Mouse (Mus musculus): ENCODE results near the gene Cachd1.

Cachd1 gene

DNA sequence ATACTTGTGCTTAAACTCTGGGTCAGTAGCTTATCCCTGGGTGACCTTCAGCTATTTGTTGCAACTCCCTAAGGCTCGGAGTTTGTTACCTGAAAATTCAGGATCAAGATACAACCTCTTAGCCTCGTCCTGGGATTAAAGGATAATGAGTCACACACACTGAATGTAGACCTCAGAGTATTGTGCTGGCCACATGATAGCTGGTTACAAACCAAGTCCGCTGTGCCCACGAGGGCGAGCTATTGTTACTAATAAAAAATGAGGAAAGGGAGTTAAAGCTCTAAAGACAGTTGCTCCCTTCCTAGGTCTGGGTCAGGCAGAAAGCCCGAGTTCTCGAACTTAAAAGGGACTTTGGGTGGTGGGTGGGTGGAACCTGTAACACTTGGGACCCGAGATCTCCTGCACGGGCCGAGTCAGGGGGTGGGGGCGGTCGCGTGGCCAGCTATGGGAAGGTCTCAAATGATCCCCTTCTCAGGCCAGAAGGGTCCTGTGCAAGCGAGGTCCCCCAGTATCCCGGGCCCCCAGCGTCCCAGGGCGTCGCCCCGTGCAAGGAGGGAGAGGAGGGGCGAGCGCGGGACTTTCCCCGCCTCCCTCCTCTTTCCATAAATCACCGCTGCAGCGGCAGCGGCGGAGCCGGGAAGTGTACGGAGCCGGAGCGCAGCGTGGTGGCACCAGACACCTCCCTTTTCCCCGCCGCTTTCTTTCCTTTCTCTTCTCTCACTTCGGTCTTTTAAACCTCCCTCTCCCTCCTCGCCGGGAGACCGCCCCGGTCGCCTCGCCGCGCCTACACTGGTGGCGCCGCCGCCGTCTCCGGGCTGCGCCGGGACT is at the start of gene Cachd1:
Gene Cachd1 (plus strand): TSS at position 633 of the 828 bp plus-strand sequence.
- peak; percentile 78 to 81 for DNase-seq

DNA sequence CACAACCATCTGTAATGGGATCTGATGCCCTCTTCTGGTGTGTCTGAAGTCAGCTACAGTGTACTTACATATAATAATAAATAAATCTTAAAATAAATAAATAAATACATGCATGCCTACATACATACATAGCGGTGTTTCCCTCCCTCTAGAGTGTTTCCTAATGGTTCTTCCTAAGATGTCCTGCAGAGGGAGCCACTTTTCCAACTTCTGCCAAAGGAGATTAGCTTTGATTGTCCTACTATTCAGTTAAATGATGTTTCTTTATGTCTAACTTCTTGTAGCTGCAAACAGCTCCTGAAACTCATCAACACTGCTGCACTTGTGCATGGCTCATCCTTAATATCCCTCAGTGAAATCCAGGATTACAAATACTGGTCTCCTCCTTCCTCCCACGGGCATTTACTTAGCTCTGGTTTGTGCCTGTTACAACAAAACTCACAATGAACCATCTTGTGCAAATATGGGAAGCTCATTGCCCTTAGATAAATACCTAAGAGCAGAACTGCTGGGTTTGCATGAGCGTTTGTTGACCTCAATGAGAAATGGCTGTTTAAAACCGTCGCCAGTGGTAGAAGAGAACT is 47.5 kb upstream of the Cachd1 start:
- DNase-seq = peak in 1 of 2 experiments; percentile 22

DNA sequence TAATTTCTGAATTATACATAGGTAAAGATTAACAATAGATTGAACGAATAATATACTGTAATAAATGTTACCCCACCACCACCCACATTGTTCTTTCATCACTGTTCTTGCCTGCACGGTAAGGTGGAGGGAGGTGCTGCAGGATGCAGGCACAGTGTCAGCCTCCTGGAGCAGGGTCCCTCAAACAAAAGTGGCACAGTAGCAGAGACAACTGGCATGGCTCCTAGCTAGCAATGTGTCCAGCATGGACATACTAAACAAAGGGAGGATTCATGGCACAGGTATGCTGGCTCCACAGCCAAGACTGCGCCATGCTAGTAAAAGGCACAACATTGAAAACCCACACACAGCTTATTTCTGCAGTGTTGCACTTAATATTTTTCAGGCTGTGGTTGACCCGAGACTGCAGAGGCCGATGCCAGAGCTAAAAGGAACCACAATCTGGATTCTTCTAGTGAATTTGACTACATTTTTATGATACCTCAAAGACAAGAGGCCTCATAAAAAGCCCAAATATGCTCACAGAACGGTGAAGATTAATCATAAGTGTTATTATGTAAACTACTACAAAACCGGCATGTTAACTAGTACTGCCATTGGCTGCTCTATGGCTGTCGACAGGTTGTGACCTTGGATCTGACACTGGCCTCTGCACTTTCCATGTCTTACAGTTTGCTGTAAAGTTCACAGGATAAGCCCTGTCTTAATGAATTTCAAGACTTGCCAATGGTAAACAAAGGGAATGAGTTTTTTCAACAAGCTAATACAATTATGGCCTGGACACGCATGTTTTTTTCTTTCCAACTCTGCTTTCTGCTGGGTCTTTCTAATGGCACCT is 41.2 kb upstream of the Cachd1 start:
- no peak for DNase-seq

DNA sequence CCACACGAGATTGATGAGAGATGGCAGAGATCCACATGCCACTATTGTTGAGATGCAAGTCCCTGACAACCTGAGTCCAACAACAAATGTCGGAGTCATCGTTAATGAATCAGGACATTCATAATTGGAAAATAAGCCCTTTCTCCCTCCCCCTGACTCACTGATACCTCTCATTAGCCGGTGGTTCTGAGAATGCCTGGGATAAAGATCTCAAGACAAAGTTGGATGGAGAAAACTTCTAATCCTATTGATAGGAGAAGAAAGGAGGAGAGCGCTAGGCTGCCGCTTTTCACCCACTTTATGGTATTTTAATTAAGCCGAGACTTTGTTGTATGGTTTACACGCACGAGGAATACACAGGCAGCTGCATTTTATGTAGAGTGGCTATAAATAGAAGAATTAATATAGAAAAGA is 40.5 kb upstream of the Cachd1 start:
- DNase-seq = no peak

DNA sequence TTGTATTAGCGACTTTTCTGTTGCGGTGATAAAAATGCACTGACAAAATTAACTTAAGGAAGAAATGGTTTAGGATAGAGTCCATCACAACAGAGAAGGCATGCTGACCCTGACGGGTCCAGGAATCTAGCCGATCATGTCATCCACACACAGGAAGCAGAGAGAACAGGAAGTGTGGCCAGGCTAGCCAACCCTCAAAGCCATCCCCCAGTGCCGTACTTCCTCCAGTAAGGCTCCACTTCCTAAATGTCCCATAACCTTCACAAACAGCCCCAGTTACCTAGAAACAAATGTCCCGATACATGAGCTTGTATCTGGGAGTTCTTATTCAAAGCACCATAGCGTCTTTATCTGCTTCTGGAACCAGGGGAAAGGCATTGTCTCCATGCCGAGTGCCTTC is 32.9 kb upstream of the Cachd1 start:
- no peak for DNase-seq

DNA sequence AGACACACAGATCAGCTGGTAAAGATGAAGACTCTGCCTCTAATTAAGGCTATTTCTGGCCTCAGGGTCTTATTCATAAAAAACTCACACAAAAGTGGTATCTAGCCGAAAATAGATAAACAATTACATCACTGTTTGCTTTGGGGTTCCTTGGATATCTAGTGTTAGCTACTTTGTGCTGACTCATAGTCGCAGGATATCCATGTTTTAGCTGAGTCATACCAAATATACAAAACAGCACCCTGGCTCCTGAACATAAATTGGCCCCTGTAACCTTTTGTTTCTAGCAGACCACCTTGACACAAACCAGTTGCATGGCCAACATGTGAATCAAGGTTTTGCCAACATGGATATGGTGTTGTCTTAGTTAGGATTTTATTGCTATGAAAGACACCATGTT is 24.2 kb upstream of the Cachd1 start:
- no peak for DNase-seq

DNA sequence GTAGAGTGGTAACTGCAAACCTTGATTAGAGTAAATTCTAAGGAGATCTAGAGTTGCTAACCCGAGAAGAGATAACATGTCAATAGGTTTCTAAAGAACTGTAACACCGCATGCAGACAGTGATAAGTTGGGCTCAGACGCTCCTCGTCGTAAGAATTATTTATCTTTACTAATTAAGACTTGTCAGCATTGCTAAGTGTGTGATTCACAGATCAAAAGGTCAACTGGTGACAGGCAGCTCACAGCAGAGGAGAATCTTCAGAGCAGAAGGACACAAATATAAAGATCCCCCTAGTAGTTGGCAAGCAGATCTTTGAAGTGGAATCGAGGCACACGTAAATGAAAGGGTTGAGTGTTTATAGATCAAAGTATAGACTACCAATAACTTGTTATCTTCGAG is 20.8 kb upstream of the Cachd1 start:
- DNase-seq = no peak

DNA sequence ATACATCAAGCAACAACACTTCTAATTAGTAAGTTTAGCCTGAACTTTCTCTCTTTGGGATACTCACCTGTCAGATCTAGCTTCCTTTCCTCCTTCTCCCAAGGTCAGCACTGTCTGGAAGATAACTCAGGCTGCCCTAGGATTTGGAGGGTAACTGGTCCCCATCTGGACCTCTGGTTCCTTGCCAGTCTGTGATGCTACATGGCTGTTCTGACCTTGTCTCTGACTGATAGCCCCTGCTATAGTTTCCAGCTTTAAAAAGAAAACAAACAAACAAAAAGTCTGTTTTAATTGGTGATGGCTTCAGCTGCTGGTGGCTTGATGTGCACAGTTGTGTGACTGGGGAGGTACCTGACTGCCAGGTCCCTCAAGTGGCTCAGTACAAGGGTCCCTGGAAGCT is 20.0 kb upstream of the Cachd1 start:
- no peak for DNase-seq

DNA sequence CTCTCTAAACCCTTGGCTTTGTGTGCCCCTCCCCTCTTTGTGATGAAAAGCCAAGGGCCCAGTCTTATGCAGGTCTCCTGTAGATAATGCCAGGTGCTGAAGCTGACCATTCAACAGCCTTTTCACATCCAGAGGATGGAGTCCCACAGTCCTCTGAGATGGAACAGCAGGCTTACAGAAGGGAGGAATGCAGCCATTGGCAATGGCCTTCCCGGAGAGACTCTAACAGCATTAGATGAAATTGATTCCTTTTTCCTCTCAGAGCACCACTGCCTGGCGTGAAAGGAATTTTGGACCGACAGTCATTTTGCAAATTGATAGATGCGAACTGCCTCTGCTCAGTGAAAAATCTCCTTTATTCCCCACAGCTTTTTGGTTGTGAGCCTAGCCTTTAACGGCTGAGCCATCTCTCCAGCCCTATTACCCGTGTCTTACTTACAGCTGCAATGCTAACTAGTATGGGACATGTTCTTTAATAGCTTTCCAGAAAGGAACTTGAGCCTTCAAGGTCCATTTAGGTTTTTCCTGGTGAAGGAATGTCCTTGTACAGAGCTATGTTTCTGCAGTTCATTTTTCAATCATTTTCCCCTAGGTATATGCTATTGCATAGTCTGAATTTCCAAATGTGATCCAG is 18.1 kb upstream of the Cachd1 start:
- DNase-seq = no peak

DNA sequence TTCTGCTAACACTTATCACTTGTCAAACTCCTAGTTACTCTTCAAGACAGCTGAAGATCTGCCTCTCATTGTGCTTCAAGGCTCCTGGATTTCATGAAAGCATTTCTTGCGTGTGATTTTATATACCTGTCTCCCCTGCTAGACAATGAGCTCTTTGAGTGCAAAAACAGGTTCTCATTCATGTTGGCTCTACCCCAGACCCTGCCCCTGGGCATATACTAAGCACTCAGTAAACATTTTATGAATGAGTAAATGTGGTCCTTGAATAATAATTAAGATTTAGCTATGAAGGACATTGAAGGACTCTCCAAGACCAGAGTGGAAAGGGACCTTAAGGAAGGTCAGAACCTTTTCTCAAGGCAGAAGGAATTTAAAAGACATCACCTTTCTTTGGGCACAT is 16.9 kb upstream of the Cachd1 start:
- no peak for DNase-seq

DNA sequence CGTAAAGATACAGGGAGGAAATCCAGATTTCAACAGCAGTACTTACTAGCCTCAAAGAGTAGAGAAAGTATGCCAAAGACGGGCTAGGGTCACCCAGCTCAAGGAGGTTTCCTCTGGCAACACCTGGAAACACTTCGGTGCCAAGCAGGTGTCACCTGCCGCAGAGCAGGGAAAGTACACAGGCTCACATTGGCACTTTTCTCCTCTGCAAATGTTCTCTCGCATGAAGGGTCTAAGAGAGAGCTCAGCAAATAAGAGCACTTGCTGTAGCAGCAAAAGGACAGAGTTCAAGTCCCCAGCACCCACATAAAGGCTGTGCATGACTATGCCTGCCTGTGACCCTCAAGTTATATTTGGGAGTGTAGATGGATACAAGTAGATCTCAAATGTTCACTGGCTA is 16.1 kb upstream of the Cachd1 start:
- DNase-seq = peak; percentile 16 to 24

DNA sequence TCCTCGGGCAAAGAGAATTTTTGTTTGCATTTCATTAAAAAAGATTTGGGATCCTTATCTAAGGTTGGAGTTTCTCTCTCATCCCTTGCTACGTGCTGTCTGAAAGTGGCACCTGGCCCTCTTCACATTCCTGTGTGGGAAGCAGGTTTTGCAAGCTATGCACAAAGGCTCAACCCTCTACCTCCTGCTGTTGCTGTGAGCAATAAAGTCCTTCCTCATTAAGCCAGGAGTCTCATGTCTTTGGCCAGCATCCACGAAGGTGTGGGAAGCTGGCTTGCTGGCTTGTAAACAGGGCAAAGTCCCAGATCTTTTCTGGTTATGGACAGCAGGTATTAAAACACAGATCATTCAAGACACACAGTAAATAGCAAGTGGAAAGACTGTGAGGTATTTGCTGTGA is 7.9 kb upstream of the Cachd1 start:
- DNase-seq = peak; percentile 24 to 44

DNA sequence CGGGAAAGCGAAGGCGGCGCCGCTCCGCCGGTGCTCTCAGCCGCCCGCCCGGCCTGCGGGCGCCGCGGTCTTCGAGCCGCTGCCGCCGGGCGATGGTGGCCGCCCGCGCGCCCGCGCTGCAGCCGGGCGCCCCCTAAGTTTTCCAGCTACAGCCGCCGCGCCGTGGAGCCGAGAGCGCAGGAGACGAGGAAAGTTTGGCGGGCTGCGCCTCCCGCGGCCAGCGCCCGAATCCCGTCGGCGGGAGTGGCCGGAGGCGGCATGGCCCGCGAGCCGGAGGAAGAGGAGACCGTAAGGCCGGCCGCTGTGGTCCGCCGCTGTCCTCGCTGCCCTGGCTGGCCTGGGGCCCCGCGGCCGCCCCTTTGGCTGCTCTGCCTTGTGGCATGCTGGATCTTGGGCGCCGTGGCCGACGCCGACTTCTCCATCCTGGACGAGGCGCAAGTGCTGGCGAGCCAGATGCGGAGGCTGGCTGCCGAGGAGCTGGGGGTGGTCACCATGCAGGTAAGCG is 448 bp downstream of the Cachd1 start:
- peak; percentile 26 to 38 for DNase-seq

DNA sequence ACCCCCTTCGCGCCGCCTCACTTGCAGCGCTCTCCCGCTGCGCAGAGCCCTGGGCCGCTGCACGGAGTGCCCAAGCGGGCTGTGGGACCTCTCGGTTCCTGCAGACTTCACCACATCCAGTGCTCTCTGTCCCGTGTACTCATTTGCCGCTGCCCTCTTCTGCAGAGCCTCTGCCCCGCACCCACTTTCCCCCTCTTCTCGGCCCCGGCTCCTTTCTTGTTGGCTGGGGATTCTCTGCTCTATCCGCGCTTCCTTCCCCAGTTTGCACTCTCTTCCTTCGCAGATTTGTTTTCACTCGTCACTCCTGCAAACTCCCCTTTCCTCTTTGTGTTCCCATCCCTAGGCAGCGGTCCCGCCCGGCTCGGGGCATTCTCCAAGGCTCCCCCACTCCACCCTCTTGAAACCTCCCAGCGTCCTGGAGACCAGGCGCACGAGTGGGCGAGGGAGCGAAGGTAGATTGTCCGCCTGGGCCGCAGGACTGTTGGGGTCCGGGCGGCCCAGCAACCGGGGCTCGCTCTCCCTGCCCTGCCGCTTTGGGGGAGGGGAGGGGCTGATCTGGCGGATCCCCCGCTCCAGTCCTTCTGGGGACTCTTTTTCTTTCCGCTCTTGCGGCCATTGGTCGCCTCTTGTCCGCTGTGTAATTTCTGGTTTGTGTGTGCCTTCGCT is 1.0 kb downstream of the Cachd1 start:
- peak; percentile 33 for DNase-seq

DNA sequence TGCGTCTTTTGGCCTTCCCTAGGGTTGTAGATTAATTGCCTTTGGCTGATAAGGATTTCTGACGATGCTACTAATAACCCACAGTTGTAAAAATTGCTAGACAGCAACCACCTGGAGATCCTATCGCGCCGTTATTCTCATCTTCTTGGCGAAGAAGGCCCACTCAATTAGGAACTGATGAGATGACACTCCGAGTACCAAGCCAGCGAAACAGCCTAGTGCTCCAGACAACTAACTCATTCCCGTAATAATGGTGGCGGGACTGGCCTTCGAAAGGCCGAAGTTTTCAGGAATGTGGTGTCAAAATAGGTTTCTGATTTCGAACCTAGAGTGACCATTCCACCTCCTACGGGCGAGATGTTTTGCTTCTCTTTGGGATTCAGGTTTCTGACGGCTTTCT is 1.6 kb downstream of the Cachd1 start:
- no peak for DNase-seq

DNA sequence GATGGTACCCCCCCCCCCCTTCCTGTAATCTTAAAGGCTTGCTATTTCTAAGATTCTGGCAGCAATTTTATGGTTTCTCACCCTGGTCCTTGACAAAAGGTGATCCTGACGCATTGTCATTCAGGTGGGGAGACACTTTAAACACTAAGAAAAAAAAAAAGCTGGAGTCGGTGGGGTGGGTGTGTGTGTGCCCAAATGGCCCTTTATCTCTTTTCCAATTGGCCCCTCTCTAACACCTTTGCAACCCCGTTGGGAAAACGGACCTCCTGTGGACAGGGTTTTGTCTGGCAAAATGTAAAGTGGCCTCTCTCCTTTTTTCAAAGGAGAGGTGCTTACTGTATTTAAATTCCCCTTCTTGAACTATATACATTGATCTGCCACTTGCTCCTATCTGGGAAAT is 2.5 kb downstream of the Cachd1 start:
- DNase-seq = no peak

DNA sequence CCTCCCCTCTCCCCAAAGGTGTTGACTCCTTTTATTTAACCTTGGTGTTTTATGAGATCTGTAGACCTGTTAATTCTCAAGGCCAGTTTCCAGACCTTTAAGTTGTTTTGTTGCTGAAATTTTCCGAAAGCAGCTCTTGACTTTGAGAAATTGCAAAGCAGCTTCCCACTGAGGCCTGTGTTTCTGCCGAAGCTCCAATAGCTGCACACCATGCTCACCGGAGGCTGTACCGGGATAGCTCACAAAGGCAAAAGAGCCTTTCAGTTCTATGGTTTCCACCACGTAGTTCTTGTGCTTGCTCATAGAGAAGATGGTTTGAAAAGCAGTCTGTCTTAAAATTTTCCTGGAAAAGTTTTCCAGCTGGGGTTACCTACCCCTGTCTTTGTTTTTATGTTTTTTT is 3.2 kb downstream of the Cachd1 start:
- no peak for DNase-seq

DNA sequence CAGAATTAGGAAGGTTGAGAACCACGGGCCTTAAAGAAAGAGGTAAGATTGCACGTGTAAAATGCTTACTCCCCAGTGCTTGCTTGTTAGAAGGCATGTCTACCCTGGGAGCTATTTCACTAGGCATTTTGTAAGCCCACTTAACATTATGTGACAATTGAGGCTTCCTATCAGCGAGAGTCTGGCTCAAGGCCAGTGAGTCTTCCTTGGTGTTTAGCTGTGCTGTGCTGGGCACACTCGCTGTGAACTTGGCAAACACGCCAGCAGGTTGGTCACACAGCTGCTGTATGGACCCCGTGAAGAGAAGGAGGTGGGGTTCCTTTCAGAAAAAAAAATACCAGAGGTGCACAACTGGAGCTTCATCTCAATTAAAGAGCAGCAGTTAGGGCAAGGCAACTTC is 4.4 kb downstream of the Cachd1 start:
- no peak for DNase-seq

DNA sequence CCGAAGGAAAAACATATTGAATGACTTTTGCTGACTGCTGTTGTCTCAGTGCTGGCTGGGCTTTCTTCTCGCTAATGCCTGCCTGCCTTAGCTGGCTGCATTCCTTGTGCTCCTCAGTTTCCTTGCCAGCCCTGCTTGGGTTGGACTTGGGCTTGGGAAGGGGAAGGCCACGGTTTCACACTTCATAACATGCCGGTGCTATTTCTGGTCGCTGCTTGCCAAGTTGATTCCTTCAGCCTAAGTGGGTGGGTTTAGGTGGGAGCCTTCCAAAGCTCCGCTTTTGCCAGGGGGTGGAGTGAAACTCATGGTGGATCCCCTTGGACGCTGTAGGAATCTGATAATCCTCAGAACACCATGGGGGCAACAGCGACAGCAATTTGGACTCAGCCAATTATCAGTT is 5.9 kb downstream of the Cachd1 start:
- DNase-seq = peak; percentile 33 to 35

DNA sequence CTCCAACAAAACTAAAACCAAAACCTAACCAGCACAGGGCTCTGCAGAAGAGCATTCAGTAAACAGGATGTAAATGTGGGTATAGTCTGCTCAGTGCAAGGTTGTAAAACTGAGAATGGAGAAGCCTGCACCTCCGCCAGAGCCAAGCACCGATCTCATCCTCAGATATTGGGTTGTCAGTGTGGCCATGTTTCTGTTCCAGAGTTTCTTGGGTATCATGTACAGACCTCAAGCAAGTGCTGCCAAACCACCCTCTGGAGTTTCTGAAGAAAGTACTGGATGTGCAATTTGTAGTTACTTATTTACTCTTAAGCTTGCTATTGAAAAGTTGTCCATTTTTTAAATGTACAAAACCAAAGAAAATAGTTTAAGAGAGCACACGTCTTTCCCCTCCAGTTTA is 6.4 kb downstream of the Cachd1 start:
- no peak for DNase-seq

DNA sequence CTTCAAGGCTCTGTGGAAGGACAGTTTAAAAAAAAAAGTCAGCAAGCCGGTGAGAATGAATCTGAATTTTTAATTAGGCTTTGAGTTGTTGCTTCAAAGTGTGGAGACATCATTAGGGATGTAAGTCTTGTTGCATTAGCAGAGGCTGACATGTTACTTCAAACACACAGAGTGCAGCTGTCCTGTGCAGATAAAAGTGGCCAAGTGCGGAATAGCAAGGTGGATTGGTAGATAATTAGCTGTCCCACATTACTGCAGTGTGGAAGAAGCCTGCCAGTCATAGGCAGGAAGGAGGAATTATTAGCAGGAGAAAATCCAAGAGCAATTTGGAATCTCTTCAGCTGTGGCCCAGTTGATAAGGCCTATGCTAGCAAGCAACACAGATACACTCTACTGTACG is 10.7 kb downstream of the Cachd1 start:
- DNase-seq = no peak

DNA sequence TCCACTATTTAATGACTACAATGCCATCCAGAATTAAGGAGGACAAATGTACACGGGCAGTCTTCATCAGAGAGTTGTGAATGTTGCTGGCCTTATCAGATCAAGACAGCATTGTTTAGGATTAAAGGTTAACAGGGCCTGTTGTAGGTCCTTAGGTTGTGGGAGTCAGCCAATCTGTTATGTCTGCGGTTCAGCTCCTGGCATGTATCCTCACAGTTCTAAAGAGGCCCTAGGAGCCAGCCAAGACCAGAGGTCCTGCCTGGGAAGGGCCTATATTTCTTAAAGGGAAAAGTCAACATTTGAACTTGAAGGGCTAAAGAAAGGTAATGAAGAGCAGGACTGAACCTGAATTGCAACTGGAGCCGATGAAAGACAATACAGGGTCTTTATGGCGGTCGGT is 13.7 kb downstream of the Cachd1 start:
- DNase-seq = no peak

Measured in lung, adult 18-20 months (tissue).